Mouse (Mus musculus): ENCODE measurements around the gene Zfp112. TPM values are rescaled to one million over a fixed set of nuclear protein-coding genes. Genes with fewer than 3 reads are reported as not detected.
A peak's percentile ranks its signal among the peaks of the same experiment; 100 is the strongest.

The Zfp112 gene
- total and polyA plus RNA-seq, 3 experiments = 0.50 to 0.84 TPM; not detected in 1

- Histone ChIP-seq H3K9me3 (replicated peaks; ENCODE audit: insufficient read depth, low read length) (no peaks in the 10 kb centered on the region), H3K4me3 (ENCODE audit: control insufficient read depth in 1 of 2, insufficient read depth in 1 of 2, low read depth in 2 of 2, low read length in 2 of 2) (peak overlapping the region; percentile 88 to 92), H3K4me1 (ENCODE audit: control insufficient read depth in 1 of 2, insufficient read depth in 2 of 2, low read length in 2 of 2) (peaks cover 0 to 8% of the 10 kb centered on the region in 2 experiments; a peak in 3 of 4 replicates), H3K27ac (ENCODE audit: control insufficient read depth, low read depth, low read length) (no peak overlapping the region), H3K27me3 (ENCODE audit: control insufficient read depth in 1 of 2, insufficient read depth in 2 of 2, low read length in 2 of 2) (no peaks in the 10 kb centered on the region), H3K9ac (ENCODE audit: control insufficient read depth, low read depth, low read length, poor library complexity, severe bottlenecking) (peak overlapping the region; percentile 73), H3K79me2 (ENCODE audit: control insufficient read depth, insufficient read depth, low read length, poor library complexity) (no peaks in the 10 kb centered on the region; the same call in 1 of the 2 replicates), H3K36me3 (ENCODE audit: control insufficient read depth in 1 of 2, insufficient read depth in 2 of 2, low read length in 2 of 2) (peaks cover 0 to 7% of the 10 kb centered on the region in 2 experiments; a peak in 2 of 4 replicates)
- DNase-seq (ENCODE audit: low read depth, low spot score) = no peak
- no peak for TF ChIP-seq TCF12 (IDR thresholded peaks at IDR 0.05; ENCODE audit: low read depth, low read length)
- TF ChIP-seq POLR2AphosphoS5 (IDR thresholded peaks at IDR 0.05; ENCODE audit: borderline replicate concordance, low read depth, low read length) = no peak
- no peak for TF ChIP-seq BHLHE40 (IDR thresholded peaks at IDR 0.05; ENCODE audit: borderline replicate concordance, low read depth, low read length)
- TF ChIP-seq ETS1 (IDR thresholded peaks at IDR 0.05; ENCODE audit: low read depth, low read length) = no peak
- TF ChIP-seq GATA1 (IDR thresholded peaks at IDR 0.05; ENCODE audit: low read depth, low read length) = no peak
Measured at GRCm38 (mm10) chr7:24133425-24133995, 21.4 kb downstream of the Zfp112 start.

GRCm38 (mm10) chr7:24133996-24134828, 22.1 kb downstream of the Zfp112 start, which contains the start of gene Zfp235:
Gene Zfp235 (plus strand): TSS chr7:24134169.
- Histone ChIP-seq H3K9me3 (replicated peaks; ENCODE audit: insufficient read depth, low read length) (no peaks in the 10 kb centered on the region), H3K27ac (ENCODE audit: control insufficient read depth, low read depth, low read length) (no peak within 1 kb of the TSS), H3K36me3 (ENCODE audit: control insufficient read depth in 1 of 2, insufficient read depth in 2 of 2, low read length in 2 of 2) (peaks cover 0 to 7% of the 10 kb centered on the region in 2 experiments; a peak in 2 of 4 replicates), H3K4me1 (ENCODE audit: control insufficient read depth in 1 of 2, insufficient read depth in 2 of 2, low read length in 2 of 2) (peaks cover 0 to 8% of the 10 kb centered on the region in 2 experiments; a peak in 3 of 4 replicates), H3K9ac (ENCODE audit: control insufficient read depth, low read depth, low read length, poor library complexity, severe bottlenecking) (peak within 1 kb of the TSS; percentile 73), H3K79me2 (ENCODE audit: control insufficient read depth, insufficient read depth, low read length, poor library complexity) (no peaks in the 10 kb centered on the region; the same call in 1 of the 2 replicates), H3K4me3 (ENCODE audit: control insufficient read depth in 1 of 2, insufficient read depth in 1 of 2, low read depth in 2 of 2, low read length in 2 of 2) (peak within 1 kb of the TSS; percentile 88 to 92), H3K27me3 (ENCODE audit: control insufficient read depth in 1 of 2, insufficient read depth in 2 of 2, low read length in 2 of 2) (no peaks in the 10 kb centered on the region)
- DNase-seq (ENCODE audit: low read depth, low spot score) = peak; percentile 92
- TF ChIP-seq ZMIZ1 (IDR thresholded peaks at IDR 0.05; ENCODE audit: low read depth, low read length) (peak; percentile 45; the same call in 1 of the 2 replicates), MEF2A (IDR thresholded peaks at IDR 0.05; ENCODE audit: extremely low read depth, insufficient replicate concordance, low read depth, low read length, poor library complexity, severe bottlenecking) (no peak), ZNF384 (IDR thresholded peaks at IDR 0.05; ENCODE audit: low read depth, low read length) (no peak), GABPA (IDR thresholded peaks at IDR 0.05; ENCODE audit: low read depth, low read length) (no peak), NELFE (IDR thresholded peaks at IDR 0.05; ENCODE audit: low read depth, low read length) (peak; percentile 78), HCFC1 (IDR thresholded peaks at IDR 0.05; ENCODE audit: low read depth, low read length) (peak; percentile 100), ZKSCAN1 (IDR thresholded peaks at IDR 0.05; ENCODE audit: low read depth, low read length) (no peak), RAD21 (IDR thresholded peaks at IDR 0.05; ENCODE audit: low read depth, low read length) (no peak), ETS1 (IDR thresholded peaks at IDR 0.05; ENCODE audit: low read depth, low read length) (0 out of 2 replicates have a peak, but pooled peaks have one; percentile 8), MAZ (IDR thresholded peaks at IDR 0.05; ENCODE audit: low read depth, low read length) (no peak), RCOR1 (IDR thresholded peaks at IDR 0.05; ENCODE audit: low read depth, low read length) (no peak), MXI1 (IDR thresholded peaks at IDR 0.05; ENCODE audit: low read depth, low read length) (peak; percentile 86), ZC3H11A (IDR thresholded peaks at IDR 0.05; ENCODE audit: low read depth, low read length) (no peak), POLR2AphosphoS5 (IDR thresholded peaks at IDR 0.05; ENCODE audit: borderline replicate concordance, low read depth, low read length) (no peak), MYC (IDR thresholded peaks at IDR 0.05; ENCODE audit: low read depth, low read length) (peak; percentile 54), POLR2AphosphoS2 (IDR thresholded peaks at IDR 0.05; ENCODE audit: low read length) (peak; percentile 71; the same call in 1 of the 2 replicates), UBTF (IDR thresholded peaks at IDR 0.05; ENCODE audit: borderline replicate concordance, insufficient read depth, low read depth, low read length) (no peak), KAT2A (conservative IDR thresholded peaks at IDR 0.05; ENCODE audit: low read depth, low read length) (peak; percentile 95), MAFK (IDR thresholded peaks at IDR 0.05; ENCODE audit: borderline replicate concordance, low read depth, low read length) (no peak), BHLHE40 (IDR thresholded peaks at IDR 0.05; ENCODE audit: borderline replicate concordance, low read depth, low read length) (no peak), TCF12 (IDR thresholded peaks at IDR 0.05; ENCODE audit: low read depth, low read length) (peak; percentile 33; the same call in 1 of the 2 replicates), CHD1 (IDR thresholded peaks at IDR 0.05; ENCODE audit: low read depth, low read length) (no peak), E2F4 (IDR thresholded peaks at IDR 0.05; ENCODE audit: borderline replicate concordance, low read depth, low read length) (no peak), CHD2 (IDR thresholded peaks at IDR 0.05; ENCODE audit: low read length) (no peak), TAL1 (IDR thresholded peaks at IDR 0.05; ENCODE audit: low read length) (no peak), SMC3 (IDR thresholded peaks at IDR 0.05; ENCODE audit: low read depth, low read length) (no peak), POLR2A (IDR thresholded peaks at IDR 0.05; ENCODE audit: control insufficient read depth in 1 of 2, insufficient read depth in 1 of 2, low read depth in 1 of 2, low read length in 2 of 2, poor library complexity in 1 of 2) (peak; percentile 51 to 80; a peak in 3 of 4 replicates)
